In genomic region chr12:84214495-84215175, GRCm38 (mm10) we compare ENCODE assay signal across 11 mouse cellular contexts. TPM values are rescaled to one million over a fixed set of nuclear protein-coding genes. Genes with fewer than 3 reads are reported as not detected.
DNase-seq lines count a peak whose midpoint lies in the region; ATAC-seq lines count a peak whose summit lies in the region.
"Had no signal": no experiment of that assay in that cellular context is flagged by ENCODE, and none has a peak within 500 bp of the region (broad histone marks: within the 10 kb centered on the region; RNA-seq: fewer than 3 reads in every experiment).

No protein-coding gene starts in this region.

- no peaks in the 10 kb centered on the region for H3K9me3 ChIP-seq in heart, embryonic 12.5 days (replicated peaks)
- no peaks in the 10 kb centered on the region for H3K9me3 ChIP-seq in liver, embryonic 13.5 days (replicated peaks)

- H3K4me2 ChIP-seq in heart, embryonic 12.5 days = 0 out of 2 replicates have a peak overlapping the region, but pooled peaks have one; percentile 35
- no peak overlapping the region; the same call in 1 of the 2 replicates for H3K4me2 ChIP-seq in liver, embryonic 13.5 days

- H3K4me3 ChIP-seq in heart, embryonic 12.5 days = no peak overlapping the region
- no peak overlapping the region for H3K4me3 ChIP-seq in liver, embryonic 13.5 days (replicated peaks)

- ATAC-seq in heart, embryonic 12.5 days (ENCODE audit: insufficient number of reproducible peaks, low FRiP score) = no peak
- no peak for ATAC-seq in liver, embryonic 13.5 days (ENCODE audit: low read depth)

- H3K4me1 ChIP-seq in heart, embryonic 12.5 days (replicated peaks) = peaks cover 75% of the 10 kb centered on the region
- peaks cover 86% of the 10 kb centered on the region for H3K4me1 ChIP-seq in liver, embryonic 13.5 days (replicated peaks)

- WGBS in heart, embryonic 12.5 days = 40% methylated on average over 14 of the region's 14 CpGs
- WGBS in liver, embryonic 13.5 days (ENCODE audit: insufficient replicate concordance) = 73% methylated on average over 14 of the region's 14 CpGs

- H3K9ac ChIP-seq in heart, embryonic 12.5 days = no peak overlapping the region
- no peak overlapping the region for H3K9ac ChIP-seq in liver, embryonic 13.5 days

- DNase-seq in heart, adult 9 months (ENCODE audit: low spot score in 2 of 2) = no peak
- peak; percentile 52 for DNase-seq in retina, postnatal 1 day
- no peak for DNase-seq in retina, embryonic 14.5 days (ENCODE audit: low spot score)
- DNase-seq in liver, embryonic 13.5 days = no peak
- DNase-seq in urinary bladder, adult 2 months (ENCODE audit: low spot score) = no peak
- DNase-seq in gastrocnemius, adult 18-20 months (ENCODE audit: low spot score) = no peak
- DNase-seq in left cerebral cortex, adult 18-20 months (ENCODE audit: low spot score in 2 of 2) = no peak
- DNase-seq: cerebellum, adult 9-11 months; thymus, adult 2 months had no signal

- H3K27ac ChIP-seq in heart, embryonic 12.5 days (ENCODE audit: poor library complexity, severe bottlenecking) = peak overlapping the region; percentile 62
- H3K27ac ChIP-seq in liver, embryonic 13.5 days = peak overlapping the region; percentile 20
- H3K27ac ChIP-seq: macrophage had no signal

- H3K27me3 ChIP-seq in heart, embryonic 12.5 days (replicated peaks) = no peaks in the 10 kb centered on the region
- no peaks in the 10 kb centered on the region for H3K27me3 ChIP-seq in liver, embryonic 13.5 days

- H3K36me3 ChIP-seq in heart, embryonic 12.5 days = no peaks in the 10 kb centered on the region; the same call in none of the 2 replicates
- H3K36me3 ChIP-seq in liver, embryonic 13.5 days = peaks cover 21% of the 10 kb centered on the region

RNA-seq across cellular contexts. Expression of gene Elmsan1, which starts 4.0 kb away (rescaled TPM):
- polyA plus RNA-seq in heart, embryonic 12.5 days (2016; fragmentation: Nextera tagmentation; extraction: Ambion mirVana) = 8.7 and 10.6 TPM in 2 replicates
- 3.7 and 4.4 TPM in 2 replicates for polyA plus RNA-seq in liver, embryonic 13.5 days (2015; fragmentation: Nextera tagmentation; extraction: Ambion mirVana)
- polyA plus RNA-seq in urinary bladder, adult 2 months (2012; rRNA removed) = 11.9 and 16.0 TPM in 2 replicates
- 10 to 100 TPM in 1 of 2 experiments, 1 to 10 TPM in 1; 6.9 to 10.9 TPM for total RNA-seq in gastrocnemius, adult 18-20 months (2021)
- 10 to 100 TPM; 18.2 to 19.8 TPM for total RNA-seq in left cerebral cortex, adult 18-20 months (2021)
